Mouse (Mus musculus) limb, embryonic 14.5 days (tissue): ENCODE data around the gene Tmem266. TPM values are rescaled to one million over a fixed set of nuclear protein-coding genes. Genes with fewer than 3 reads are reported as not detected.

ENCODE experiments used
- ATAC-seq: fragments of 200-750 bp; cut with Nextera tagmentation; 2 replicates; pipeline ENCODE4 v1.8.0; 2017; ENCODE audit warnings: low read depth, moderate number of reproducible peaks, moderate TSS enrichment; ENCODE audit not compliant: low FRiP score
- DNase-seq: peaks from one replicate; pipeline ENCODE4 v3.0.0-alpha.2; 2015; ENCODE audit warnings: low spot score
- H3K27ac ChIP-seq: fragments of 300-500 bp; sonication (generic); replicated peaks from 2 replicates; pipeline ENCODE4 v1.5.1; 2014; ENCODE audit warnings: low read depth, mild to moderate bottlenecking, low read length, moderate library complexity, mixed read lengths
- H3K27me3 ChIP-seq: fragments of 300-500 bp; sonication (generic); 2 replicates; pipeline ENCODE4 v1.6.1; 2014; ENCODE audit warnings: low read length, mixed read lengths; ENCODE audit not compliant: control insufficient read depth, insufficient read depth
- H3K36me3 ChIP-seq: fragments of 300-500 bp; sonication (generic); 2 replicates; pipeline ENCODE4 v1.6.1; 2014; ENCODE audit warnings: mild to moderate bottlenecking, low read length, moderate library complexity, mixed read lengths; ENCODE audit not compliant: control insufficient read depth, insufficient read depth
- H3K4me1 ChIP-seq: fragments of 300-500 bp; sonication (generic); 2 replicates; pipeline ENCODE4 v1.6.1; 2014; ENCODE audit warnings: antibody characterized with exemption, low read length, mixed read lengths; ENCODE audit not compliant: control insufficient read depth, insufficient read depth
- H3K4me2 ChIP-seq: fragments of 300-500 bp; sonication (generic); replicated peaks from 2 replicates; pipeline ENCODE4 v1.6.1; 2014; ENCODE audit warnings: low read depth, mild to moderate bottlenecking, low read length, moderate library complexity; ENCODE audit not compliant: severe bottlenecking
- H3K4me3 ChIP-seq: fragments of 300-500 bp; sonication (generic); replicated peaks from 2 replicates; pipeline ENCODE4 v1.5.1; 2014; ENCODE audit warnings: low read length
- H3K9ac ChIP-seq: fragments of 300-500 bp; sonication (generic); 2 replicates; pipeline ENCODE4 v1.6.1; 2014; ENCODE audit warnings: mild to moderate bottlenecking, low read depth, low read length, moderate library complexity; ENCODE audit not compliant: severe bottlenecking
- H3K9me3 ChIP-seq: fragments of 300-500 bp; sonication (generic); 2 replicates; pipeline ENCODE4 v1.6.1; 2016; ENCODE audit warnings: low read length; ENCODE audit not compliant: control insufficient read depth
- POLR2A ChIP-seq: fragments of 200-500 bp; IDR thresholded peaks from 2 replicates; pipeline ENCODE4 v1.8.0; 2012; ENCODE audit warnings: inconsistent platforms, mild to moderate bottlenecking, moderate library complexity, borderline replicate concordance; ENCODE audit not compliant: insufficient read depth, insufficient read length; ENCODE audit errors: extremely low read depth
- WGBS: fragments of 180-500 bp; shearing (Covaris S2); extraction: QIAGEN DNeasy Blood & Tissue Kit; methylation state at CpG from one replicate; pipeline ENCODE4 v1.1.7; 2014; 5-methylcytosine and 5-hydroxymethylcytosine counted together
- polyA plus RNA-seq, 2 experiments: library from polyadenylated mRNA; depleted of rRNA in 1 of 2; stranded (reverse) in 1 of 2; unstranded in 1 of 2; fragments of >200 nt; fragmentation: Nextera tagmentation in 1 of 2; extraction: Ambion mirVana in 1 of 2; gene quantifications; 2 replicates each; pipeline versions ENCODE4 v1.2.1 to v1.2.3; 2012 to 2014

The Tmem266 gene
- polyA plus RNA-seq, 2 experiments = 0.40 to 1.3 TPM

DNA sequence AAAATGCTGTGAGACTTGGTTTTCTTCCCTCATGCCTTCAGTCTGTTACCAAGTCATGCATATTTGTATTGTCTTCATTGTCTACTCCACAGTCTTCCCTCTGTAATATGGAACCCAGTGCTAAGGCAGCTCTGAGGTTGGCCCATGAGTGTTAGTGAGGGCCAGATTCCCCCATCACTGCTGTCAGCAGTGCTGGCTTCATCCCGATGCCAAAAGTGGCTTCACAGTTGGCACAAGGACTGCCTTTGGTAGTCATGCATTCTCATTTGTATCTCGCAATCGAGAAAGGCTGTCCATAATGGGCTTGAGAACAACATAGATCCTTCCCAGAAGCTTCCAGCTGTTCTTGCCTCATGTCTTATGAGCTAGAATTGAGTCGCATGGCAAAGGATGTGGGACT lies 59.4 kb downstream of the Tmem266 start:
- no peak for DNase-seq
- Histone ChIP-seq H3K4me3 (no peak overlapping the region), H3K36me3 (no peaks in the 10 kb centered on the region), H3K27ac (no peak overlapping the region), H3K4me2 (no peak overlapping the region), H3K27me3 (no peaks in the 10 kb centered on the region), H3K9me3 (no peaks in the 10 kb centered on the region), H3K9ac (no peak overlapping the region), H3K4me1 (no peaks in the 10 kb centered on the region)
- whole genome bisulfite sequencing = 93% methylated on average over 4 of the region's 4 CpGs
- no peak for TF ChIP-seq POLR2A
- ATAC-seq = no peak

DNA sequence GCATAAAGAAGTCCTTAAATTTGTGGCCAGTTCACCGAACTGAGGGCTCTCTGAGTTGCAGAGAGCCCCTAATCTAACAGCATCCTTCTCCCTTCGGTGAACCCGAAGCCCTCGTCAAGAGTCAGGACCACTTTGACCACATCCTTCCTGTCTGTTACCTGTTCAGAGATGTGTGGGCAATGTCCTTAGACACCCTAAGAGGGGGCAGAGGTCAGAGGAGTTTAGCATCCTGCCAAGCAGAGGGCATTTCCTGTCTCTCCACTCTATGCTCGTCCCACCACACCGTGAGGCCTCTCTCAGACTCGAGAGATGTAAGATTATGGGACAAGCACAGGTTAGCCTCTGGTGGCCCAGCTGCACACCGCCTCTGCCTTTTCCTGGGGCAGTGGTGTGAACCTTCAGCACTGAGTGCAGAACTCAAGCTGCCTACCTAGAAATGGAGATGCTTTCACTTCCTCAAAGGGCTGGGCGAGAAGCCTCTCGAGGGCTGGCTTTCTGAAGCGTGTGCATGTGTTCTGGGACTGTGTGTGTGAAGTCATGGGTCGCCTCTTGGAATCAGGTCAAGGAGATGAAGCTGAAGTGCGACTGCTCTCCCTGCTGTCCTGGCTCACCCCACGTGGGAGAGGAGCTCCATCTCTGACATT lies 61.3 kb downstream of the Tmem266 start:
- Histone ChIP-seq H3K36me3 (no peaks in the 10 kb centered on the region), H3K4me3 (no peak overlapping the region), H3K9me3 (no peaks in the 10 kb centered on the region), H3K4me2 (no peak overlapping the region), H3K27ac (no peak overlapping the region), H3K4me1 (peaks cover 4% of the 10 kb centered on the region), H3K9ac (no peak overlapping the region), H3K27me3 (no peaks in the 10 kb centered on the region)
- DNase-seq (no peak), ATAC-seq (no peak)
- TF ChIP-seq POLR2A = no peak
- 81% methylated on average over 14 of the region's 14 CpGs for WGBS

DNA sequence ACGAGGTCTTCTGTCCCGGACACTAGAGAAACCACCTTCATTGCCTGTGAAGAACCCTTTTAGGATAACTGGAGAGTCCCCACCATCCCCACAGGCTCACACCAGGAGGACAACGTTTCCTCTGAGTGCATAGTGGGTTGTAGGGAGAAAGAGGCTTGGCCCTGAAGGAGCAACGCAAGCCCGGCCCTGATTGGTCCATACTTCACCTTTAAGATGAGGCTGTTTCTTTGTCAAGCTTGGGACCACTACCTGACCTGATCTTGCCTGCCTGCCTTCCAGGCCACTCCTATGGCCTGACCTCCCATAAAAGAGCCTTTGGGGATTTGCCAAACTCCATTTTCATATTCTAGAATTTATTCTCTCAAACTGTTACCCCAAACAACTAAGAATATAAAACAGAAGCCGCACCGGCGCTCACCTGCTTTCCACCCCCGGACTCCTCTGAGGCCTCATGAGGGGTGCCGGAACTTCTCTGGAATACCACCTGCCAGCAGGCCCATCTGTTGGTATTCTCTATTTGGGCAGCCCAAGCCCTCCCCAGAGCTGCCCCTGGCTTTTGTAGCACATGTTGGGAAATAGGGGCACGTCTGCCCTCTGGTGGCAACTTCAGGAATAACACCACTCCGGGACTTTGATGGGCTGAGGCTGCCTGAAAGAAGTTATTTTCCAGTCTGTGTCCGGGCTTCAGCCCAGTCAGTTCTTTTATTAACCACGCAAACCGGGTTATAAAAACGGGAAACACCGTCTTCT lies 65.4 kb downstream of the Tmem266 start:
- Histone ChIP-seq H3K9ac (no peak overlapping the region), H3K36me3 (no peaks in the 10 kb centered on the region), H3K27ac (no peak overlapping the region), H3K4me2 (no peak overlapping the region), H3K4me3 (no peak overlapping the region), H3K27me3 (no peaks in the 10 kb centered on the region), H3K4me1 (peaks cover 9% of the 10 kb centered on the region), H3K9me3 (no peaks in the 10 kb centered on the region)
- DNase-seq (peak; percentile 71), ATAC-seq (peak; percentile 77)
- WGBS = 24% methylated on average over 17 of the region's 17 CpGs
- TF ChIP-seq POLR2A = no peak

DNA sequence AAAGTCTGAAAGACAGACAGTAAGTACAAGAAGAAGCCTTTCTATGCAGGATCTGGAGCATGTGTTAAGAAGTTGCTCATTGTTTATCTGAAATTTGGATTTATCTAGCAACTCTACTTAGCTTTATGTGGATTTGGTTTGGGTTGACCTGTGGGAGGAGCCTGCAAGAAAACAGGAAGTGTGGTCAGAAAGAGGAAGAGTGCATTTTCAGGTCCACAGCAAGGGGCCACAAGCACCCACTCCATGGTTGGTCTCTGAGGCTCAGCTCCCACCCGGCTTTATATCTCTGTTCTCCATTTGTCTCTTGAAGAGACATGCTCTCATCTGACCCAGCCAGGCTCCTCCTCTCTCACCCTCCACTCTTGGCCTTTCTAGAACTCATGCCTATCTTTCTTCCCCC lies 68.9 kb downstream of the Tmem266 start:
- no peaks in the 10 kb centered on the region for H3K9me3 ChIP-seq
- peaks cover 32% of the 10 kb centered on the region for H3K4me1 ChIP-seq
- H3K9ac ChIP-seq = no peak overlapping the region
- H3K4me2 ChIP-seq = no peak overlapping the region
- no peak for DNase-seq
- H3K27me3 ChIP-seq = no peaks in the 10 kb centered on the region
- H3K4me3 ChIP-seq = no peak overlapping the region
- 87% methylated on average over 1 of the region's 1 CpGs for WGBS
- H3K27ac ChIP-seq = no peak overlapping the region
- no peaks in the 10 kb centered on the region for H3K36me3 ChIP-seq
- no peak for TF ChIP-seq POLR2A
- ATAC-seq = no peak

DNA sequence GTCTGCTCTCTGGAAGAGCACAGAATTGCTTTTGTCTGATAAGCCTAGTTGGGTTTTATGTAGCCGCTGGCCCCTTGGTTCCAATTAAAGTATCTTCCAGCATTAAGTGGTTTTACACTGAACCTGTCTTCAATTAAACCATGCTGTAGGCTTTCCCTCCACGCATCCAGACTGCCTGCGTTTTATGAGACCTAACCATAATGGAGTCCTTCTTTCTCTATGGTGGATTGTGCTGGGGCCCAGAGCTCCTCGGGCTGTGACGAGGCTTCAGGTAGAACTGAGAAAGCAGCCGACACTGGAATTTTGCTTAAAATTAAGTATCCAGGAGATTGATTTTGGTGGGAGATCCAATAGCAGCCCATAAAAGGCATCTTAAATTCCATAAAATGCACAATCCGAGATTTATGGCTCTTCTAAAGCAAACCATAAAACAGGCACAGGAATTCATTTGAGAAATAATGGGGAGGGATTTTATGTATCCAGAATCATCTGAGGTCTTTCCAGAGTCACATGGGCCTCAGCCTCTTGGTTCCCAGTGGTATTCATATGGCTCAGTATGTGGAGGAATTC lies 72.4 kb downstream of the Tmem266 start:
- Histone ChIP-seq H3K4me2 (no peak overlapping the region), H3K9me3 (no peaks in the 10 kb centered on the region), H3K27ac (no peak overlapping the region), H3K4me3 (no peak overlapping the region), H3K9ac (no peak overlapping the region), H3K4me1 (peaks cover 40% of the 10 kb centered on the region), H3K27me3 (no peaks in the 10 kb centered on the region), H3K36me3 (no peaks in the 10 kb centered on the region)
- WGBS = 15% methylated on average over 7 of the region's 7 CpGs
- no peak for TF ChIP-seq POLR2A
- peak; percentile 52 for DNase-seq
- peak; percentile 76 for ATAC-seq
